Mouse (Mus musculus): ENCODE data around the gene Myo18b.

The Myo18b gene

GRCm38 (mm10) chr5:112679251-112679650 lies 216.9 kb downstream of the Myo18b start:
- no peak for DNase-seq (ENCODE audit: low spot score in 2 of 2)

- no peak for DNase-seq (ENCODE audit: low spot score in 2 of 2)
Observed at GRCm38 (mm10) chr5:112678153-112678552, 218.0 kb downstream of the Myo18b start.

GRCm38 (mm10) chr5:112674806-112675205 lies 221.4 kb downstream of the Myo18b start:
- no peak for DNase-seq (ENCODE audit: low spot score in 2 of 2)

GRCm38 (mm10) chr5:112672457-112672856 lies 223.7 kb downstream of the Myo18b start:
- DNase-seq (ENCODE audit: low spot score in 2 of 2): no peak

GRCm38 (mm10) chr5:112671961-112672360 lies 224.2 kb downstream of the Myo18b start:
- DNase-seq (ENCODE audit: low spot score in 2 of 2): no peak

- DNase-seq (ENCODE audit: low spot score in 2 of 2): no peak
Observed at GRCm38 (mm10) chr5:112667153-112667552, 229.0 kb downstream of the Myo18b start.

GRCm38 (mm10) chr5:112665661-112666060 lies 230.5 kb downstream of the Myo18b start:
- DNase-seq (ENCODE audit: low spot score in 2 of 2): no peak

GRCm38 (mm10) chr5:112663701-112664100 lies 232.5 kb downstream of the Myo18b start:
- no peak for DNase-seq (ENCODE audit: low spot score in 2 of 2)

GRCm38 (mm10) chr5:112660924-112661431 lies 235.2 kb downstream of the Myo18b start:
- no peak for DNase-seq (ENCODE audit: low spot score in 2 of 2)

GRCm38 (mm10) chr5:112659295-112659694 lies 236.9 kb downstream of the Myo18b start:
- DNase-seq (ENCODE audit: low spot score in 2 of 2): no peak

- no peak for DNase-seq (ENCODE audit: low spot score in 2 of 2)
Observed at GRCm38 (mm10) chr5:112656811-112657210, 239.4 kb downstream of the Myo18b start.

- no peak for DNase-seq (ENCODE audit: low spot score in 2 of 2)
Observed at GRCm38 (mm10) chr5:112655986-112656541, 240.1 kb downstream of the Myo18b start.

GRCm38 (mm10) chr5:112655529-112655928 lies 240.6 kb downstream of the Myo18b start:
- DNase-seq (ENCODE audit: low spot score in 2 of 2): no peak

- no peak for DNase-seq (ENCODE audit: low spot score in 2 of 2)
Observed at GRCm38 (mm10) chr5:112652036-112652435, 244.1 kb downstream of the Myo18b start.

- no peak for DNase-seq (ENCODE audit: low spot score in 2 of 2)
Observed at GRCm38 (mm10) chr5:112649164-112649702, 246.9 kb downstream of the Myo18b start.

- no peak for DNase-seq (ENCODE audit: low spot score in 2 of 2)
Observed at GRCm38 (mm10) chr5:112646871-112647270, 249.3 kb downstream of the Myo18b start.

GRCm38 (mm10) chr5:112645535-112645934 lies 250.6 kb downstream of the Myo18b start:
- no peak for DNase-seq (ENCODE audit: low spot score in 2 of 2)

GRCm38 (mm10) chr5:112643533-112644272 lies 252.5 kb downstream of the Myo18b start:
- DNase-seq (ENCODE audit: low spot score in 2 of 2): peak in 1 of 2 experiments; percentile 32

- no peak for DNase-seq (ENCODE audit: low spot score in 2 of 2)
Observed at GRCm38 (mm10) chr5:112642731-112643130, 253.4 kb downstream of the Myo18b start.

- DNase-seq (ENCODE audit: low spot score in 2 of 2): no peak
Observed at GRCm38 (mm10) chr5:112641770-112642169, 254.4 kb downstream of the Myo18b start.

- DNase-seq (ENCODE audit: low spot score in 2 of 2): no peak
Observed at GRCm38 (mm10) chr5:112641131-112641530, 255.0 kb downstream of the Myo18b start.

GRCm38 (mm10) chr5:112640651-112641050 lies 255.5 kb downstream of the Myo18b start:
- no peak for DNase-seq (ENCODE audit: low spot score in 2 of 2)

Measured in frontal cortex, postnatal 10 days (tissue).